Comparison of ENCODE assay signal across 8 mouse cellular contexts in genomic region chrX:17571271-17571620, GRCm38 (mm10). TPM values are rescaled to one million over a fixed set of nuclear protein-coding genes. Genes with fewer than 3 reads are reported as not detected.
DNase-seq lines count a peak whose midpoint lies in the region; ATAC-seq lines count a peak whose summit lies in the region.

No protein-coding gene starts in this region.

- no peaks in the 10 kb centered on the region for H3K36me3 ChIP-seq in kidney, embryonic 16.5 days (ENCODE audit: insufficient read depth, low read length)
- H3K36me3 ChIP-seq in hindbrain, embryonic 14.5 days (replicated peaks; ENCODE audit: control insufficient read depth, insufficient read depth), result no peaks in the 10 kb centered on the region
- H3K36me3 ChIP-seq in midbrain, embryonic 16.5 days (ENCODE audit: control insufficient read depth, insufficient read depth, low read length), result no peaks in the 10 kb centered on the region

- H3K27me3 ChIP-seq in kidney, embryonic 16.5 days (ENCODE audit: insufficient read depth, low read length), result no peaks in the 10 kb centered on the region
- no peaks in the 10 kb centered on the region for H3K27me3 ChIP-seq in hindbrain, embryonic 14.5 days (ENCODE audit: control insufficient read depth, insufficient read depth, low read length)
- no peaks in the 10 kb centered on the region for H3K27me3 ChIP-seq in midbrain, embryonic 16.5 days (ENCODE audit: control insufficient read depth, insufficient read depth, low read depth, low read length)

- H3K4me1 ChIP-seq in kidney, embryonic 16.5 days (ENCODE audit: insufficient read depth, low read length), result no peaks in the 10 kb centered on the region
- H3K4me1 ChIP-seq in hindbrain, embryonic 14.5 days (replicated peaks; ENCODE audit: control insufficient read depth, insufficient read depth, low read length), result 0 out of 2 replicates have a peak, but pooled peaks cover 6% of the 10 kb centered on the region
- no peaks in the 10 kb centered on the region for H3K4me1 ChIP-seq in midbrain, embryonic 16.5 days (ENCODE audit: control insufficient read depth, insufficient read depth, low read length)

- no peak for DNase-seq in kidney, adult 11 months
- peak; percentile 2 for DNase-seq in c-Kit-positive CD71-positive TER-119-negative erythroid progenitor cells, embryonic 14.5 days (ENCODE audit: low read depth)
- DNase-seq in hindbrain, embryonic 14.5 days (ENCODE audit: low spot score), result no peak
- DNase-seq in adrenal gland, adult 2 months, result no peak
- DNase-seq in natural killer cell, adult 2 months (ENCODE audit: low spot score in 2 of 2), result no peak
- no peak for DNase-seq in spleen, postnatal 36 days (ENCODE audit: low spot score in 2 of 2)

- WGBS in kidney, embryonic 16.5 days, result 34% methylated on average over 10 of the region's 10 CpGs
- WGBS in hindbrain, embryonic 14.5 days, result 22% methylated on average over 10 of the region's 10 CpGs
- 22% methylated on average over 10 of the region's 10 CpGs for WGBS in midbrain, embryonic 16.5 days

- peak overlapping the region; percentile 54 for H3K4me2 ChIP-seq in kidney, embryonic 16.5 days (replicated peaks; ENCODE audit: low read depth, low read length)
- peak overlapping the region; percentile 51 for H3K4me2 ChIP-seq in hindbrain, embryonic 14.5 days (replicated peaks)
- peak overlapping the region; percentile 56 for H3K4me2 ChIP-seq in midbrain, embryonic 16.5 days (ENCODE audit: low read length)

- H3K9me3 ChIP-seq in kidney, embryonic 16.5 days (ENCODE audit: low read length), result no peaks in the 10 kb centered on the region
- H3K9me3 ChIP-seq in hindbrain, embryonic 14.5 days (ENCODE audit: control insufficient read depth, low read length), result no peaks in the 10 kb centered on the region
- no peaks in the 10 kb centered on the region for H3K9me3 ChIP-seq in midbrain, embryonic 16.5 days (replicated peaks; ENCODE audit: control insufficient read depth, low read length, poor library complexity, severe bottlenecking)

- peak overlapping the region; percentile 93 for H3K27ac ChIP-seq in kidney, embryonic 16.5 days (ENCODE audit: low read length)
- peak overlapping the region; percentile 92 for H3K27ac ChIP-seq in hindbrain, embryonic 14.5 days
- H3K27ac ChIP-seq in midbrain, embryonic 16.5 days (ENCODE audit: low read length), result peak overlapping the region; percentile 90

- peak overlapping the region; percentile 71 for H3K9ac ChIP-seq in kidney, embryonic 16.5 days (replicated peaks; ENCODE audit: low read length)
- H3K9ac ChIP-seq in hindbrain, embryonic 14.5 days, result peak overlapping the region; percentile 70
- peak overlapping the region; percentile 71; the same call in 1 of the 2 replicates for H3K9ac ChIP-seq in midbrain, embryonic 16.5 days (ENCODE audit: low read depth, low read length)

- no peak for ATAC-seq in kidney, embryonic 16.5 days (ENCODE audit: low FRiP score, low TSS enrichment)
- ATAC-seq in hindbrain, embryonic 14.5 days (ENCODE audit: low FRiP score), result no peak
- no peak for ATAC-seq in midbrain, embryonic 16.5 days

- peak overlapping the region; percentile 58 for H3K4me3 ChIP-seq in kidney, embryonic 16.5 days (ENCODE audit: low read length)
- H3K4me3 ChIP-seq in hindbrain, embryonic 14.5 days (replicated peaks; ENCODE audit: low read length), result peak overlapping the region; percentile 44
- H3K4me3 ChIP-seq in midbrain, embryonic 16.5 days (ENCODE audit: low read depth, low read length), result peak overlapping the region; percentile 47

RNA-seq across cellular contexts. Expression of gene Fundc1, which starts 0.9 kb away (rescaled TPM):
- polyA plus RNA-seq in kidney, embryonic 16.5 days (2015; fragmentation: Nextera tagmentation; extraction: Ambion mirVana), result 64.4 and 66.1 TPM in 2 replicates
- polyA plus RNA-seq in hindbrain, embryonic 14.5 days (2014; fragmentation: Nextera tagmentation; extraction: Ambion mirVana), result 63.2 and 66.4 TPM in 2 replicates
- polyA plus RNA-seq in midbrain, embryonic 16.5 days (2015; fragmentation: Nextera tagmentation; extraction: Ambion mirVana), result 58.8 and 63.6 TPM in 2 replicates
- 10 to 100 TPM; 53.5 to 65.5 TPM for total RNA-seq in adrenal gland, adult 2 months (2021)
- polyA plus RNA-seq in adrenal gland, adult 2 months (2012; rRNA removed), result 2.1 and 2.5 TPM in 2 replicates

Comparison
In these comparisons a context has a peak if more than half of its experiments do, and no peak if none do; other contexts are left out.
1. RNA of gene Fundc1, which starts 0.9 kb away (polyA plus RNA-seq): 64.4 to 66.1 TPM in kidney, embryonic 16.5 days, 63.2 to 66.4 TPM in hindbrain, embryonic 14.5 days and 58.8 to 63.6 TPM in midbrain, embryonic 16.5 days; 2.1 to 2.5 TPM in adrenal gland, adult 2 months; every median in the first group is over 10 times any median in the second.
2. Peak in every context shown above with its lines, with median percentiles within 50 percentile points of each other: H3K27ac ChIP-seq, H3K4me2 ChIP-seq, H3K4me3 ChIP-seq and H3K9ac ChIP-seq.